Mouse (Mus musculus) limb, embryonic 10.5 days (tissue): ENCODE data around the gene Ccdc17. TPM values are rescaled to one million over a fixed set of nuclear protein-coding genes. Genes with fewer than 3 reads are reported as not detected.

Source experiments
- polyA plus RNA-seq: library from polyadenylated mRNA; unstranded; fragments of >200 nt; fragmentation: Nextera tagmentation; extraction: Ambion mirVana; gene quantifications from 2 replicates; pipeline ENCODE4 v1.2.1, GENCODE M21; 2016

Gene Ccdc17
- polyA plus RNA-seq, 1 experiment from 2014 or later = 0.84 TPM

Other genes with a start within 250 kb of the Ccdc17 start
- gene Mast2, start 132.5 kb upstream of the Ccdc17 start, polyA plus RNA-seq = 16.3 and 19.2 TPM in 2 replicates
- gene Ipp, start 89.1 kb upstream of the Ccdc17 start, polyA plus RNA-seq = 15.2 and 19.1 TPM in 2 replicates
- gene Tmem69, start 40.7 kb upstream of the Ccdc17 start, polyA plus RNA-seq = 26.2 and 30.1 TPM in 2 replicates
- 30.5 and 38.1 TPM in 2 replicates for gene Gpbp1l1, start 39.0 kb upstream of the Ccdc17 start, polyA plus RNA-seq
- gene Nasp, start 31.3 kb downstream of the Ccdc17 start, polyA plus RNA-seq = 334 and 364 TPM in 2 replicates
- gene Akr1a1, start 55.0 kb downstream of the Ccdc17 start, polyA plus RNA-seq = 694 and 733 TPM in 2 replicates
- 1,278 and 1,447 TPM in 2 replicates for gene Prdx1, start 88.9 kb downstream of the Ccdc17 start, polyA plus RNA-seq
- gene Mmachc, start 111.8 kb downstream of the Ccdc17 start, polyA plus RNA-seq = 36.6 and 38.7 TPM in 2 replicates
- gene Ccdc163, start 111.9 kb downstream of the Ccdc17 start, polyA plus RNA-seq = 34.0 and 36.3 TPM in 2 replicates
- gene Tesk2, start 124.3 kb downstream of the Ccdc17 start, polyA plus RNA-seq = 8.0 and 13.6 TPM in 2 replicates
- 40.8 and 42.3 TPM in 2 replicates for gene Toe1, start 211.0 kb downstream of the Ccdc17 start, polyA plus RNA-seq
- 33.0 and 33.5 TPM in 2 replicates for gene Mutyh, start 211.1 kb downstream of the Ccdc17 start, polyA plus RNA-seq
- 2.2 TPM in 2 replicates for gene Hpdl, start 225.1 kb downstream of the Ccdc17 start, polyA plus RNA-seq